11 mouse cellular contexts compared by ENCODE assay signal in the genomic region with DNA sequence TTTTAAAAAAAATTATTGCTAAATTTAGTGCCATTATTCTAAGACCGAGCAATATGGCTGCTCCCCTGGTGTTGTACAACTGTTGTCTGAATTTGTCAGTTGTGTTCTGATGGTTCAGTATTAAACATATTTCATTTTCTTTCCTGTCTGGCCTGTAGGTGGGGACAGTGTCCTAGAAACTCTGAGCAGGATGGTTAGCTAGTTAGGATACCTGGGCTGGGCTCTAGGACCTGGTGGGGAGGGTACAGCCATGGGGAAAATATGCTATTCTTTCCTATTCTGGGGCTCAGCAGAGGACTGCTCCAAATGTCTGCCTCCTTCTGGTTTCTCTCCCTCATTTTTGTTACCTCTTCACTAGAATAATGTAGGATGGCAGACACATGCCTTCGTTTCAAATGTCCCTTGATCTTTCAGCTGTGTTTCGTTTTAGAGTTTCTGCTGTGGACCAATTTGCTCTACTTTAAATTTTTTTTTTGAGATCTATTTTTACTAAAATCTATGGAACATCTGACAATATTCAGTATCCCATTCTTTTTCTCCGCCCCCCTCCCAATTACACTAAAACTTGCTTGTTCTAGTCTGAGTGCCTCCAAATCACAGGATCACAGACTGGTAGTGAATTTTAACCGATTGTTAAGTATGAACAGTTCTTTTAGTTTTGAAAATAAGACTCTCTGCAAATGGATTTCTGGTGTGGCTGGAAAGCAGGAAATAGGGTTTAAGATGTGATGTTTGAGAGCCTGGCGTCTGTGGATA.
A peak's percentile ranks its signal among the peaks of the same experiment; 100 is the strongest.
DNase-seq lines count a peak whose midpoint lies in the region; ATAC-seq and TF ChIP-seq lines count a peak whose summit lies in the region.
"Had no signal": no experiment of that assay in that cellular context is flagged by ENCODE, and none has a peak within 500 bp of the region (broad histone marks: within the 10 kb centered on the region; RNA-seq: fewer than 3 reads in every experiment).

No protein-coding gene starts in this region.

- H3K4me2 ChIP-seq in forebrain, embryonic 13.5 days, result no peak overlapping the region
- H3K4me2 ChIP-seq in forebrain, embryonic 11.5 days (ENCODE audit: low read depth, low read length, severe bottlenecking), result no peak overlapping the region
- H3K4me2 ChIP-seq in forebrain, embryonic 15.5 days (replicated peaks), result no peak overlapping the region
- H3K4me2 ChIP-seq: limb, embryonic 12.5 days had no signal

- no peak overlapping the region for H3K4me3 ChIP-seq in forebrain, embryonic 13.5 days
- no peak overlapping the region for H3K4me3 ChIP-seq in forebrain, embryonic 11.5 days (ENCODE audit: low read depth, low read length)
- no peak overlapping the region for H3K4me3 ChIP-seq in left cerebral cortex, adult 2 months
- H3K4me3 ChIP-seq in forebrain, embryonic 15.5 days, result no peak overlapping the region
- H3K4me3 ChIP-seq: limb, embryonic 12.5 days had no signal

- H3K36me3 ChIP-seq in forebrain, embryonic 13.5 days (ENCODE audit: poor library complexity, severe bottlenecking), result no peaks in the 10 kb centered on the region
- no peaks in the 10 kb centered on the region for H3K36me3 ChIP-seq in forebrain, embryonic 11.5 days (ENCODE audit: control insufficient read depth, insufficient read depth, low read length)
- H3K36me3 ChIP-seq in forebrain, embryonic 15.5 days, result no peaks in the 10 kb centered on the region
- H3K36me3 ChIP-seq: limb, embryonic 12.5 days had no signal

- peak; percentile 44 for TF ChIP-seq CTCF in left cerebral cortex, adult 2 months (IDR thresholded peaks at IDR 0.05)

- intact Hi-C loops in left cerebral cortex, adult 2 months (cut with DNase I), result no loop called here

- no peaks in the 10 kb centered on the region for H3K4me1 ChIP-seq in forebrain, embryonic 13.5 days
- no peaks in the 10 kb centered on the region for H3K4me1 ChIP-seq in forebrain, embryonic 11.5 days (replicated peaks; ENCODE audit: control insufficient read depth, insufficient read depth, low read length)
- H3K4me1 ChIP-seq in forebrain, embryonic 15.5 days, result no peaks in the 10 kb centered on the region
- H3K4me1 ChIP-seq: limb, embryonic 12.5 days had no signal

- 82% methylated on average over 6 of the region's 6 CpGs for WGBS in forebrain, embryonic 13.5 days
- 90% methylated on average over 6 of the region's 6 CpGs for WGBS in forebrain, embryonic 11.5 days
- WGBS in forebrain, embryonic 15.5 days, result 82% methylated on average over 6 of the region's 6 CpGs

- peak; percentile 59 for ATAC-seq in forebrain, embryonic 13.5 days
- ATAC-seq in forebrain, embryonic 11.5 days (replicated peaks; ENCODE audit: low FRiP score), result no peak
- ATAC-seq in forebrain, embryonic 15.5 days (replicated peaks), result peak; percentile 69
- ATAC-seq: activated CD4-positive, CD25-positive, alpha-beta regulatory T cell, adult 4 months had no signal

- H3K27me3 ChIP-seq in forebrain, embryonic 13.5 days, result no peaks in the 10 kb centered on the region
- H3K27me3 ChIP-seq in forebrain, embryonic 11.5 days (ENCODE audit: control insufficient read depth, insufficient read depth, low read length), result no peaks in the 10 kb centered on the region
- H3K27me3 ChIP-seq in forebrain, embryonic 15.5 days, result no peaks in the 10 kb centered on the region
- H3K27me3 ChIP-seq: limb, embryonic 12.5 days had no signal

- no peak overlapping the region for H3K9ac ChIP-seq in forebrain, embryonic 13.5 days
- no peak overlapping the region for H3K9ac ChIP-seq in forebrain, embryonic 11.5 days (ENCODE audit: low read length)
- H3K9ac ChIP-seq in forebrain, embryonic 15.5 days (replicated peaks), result no peak overlapping the region
- H3K9ac ChIP-seq: limb, embryonic 12.5 days had no signal

- no peak overlapping the region for H3K27ac ChIP-seq in forebrain, embryonic 13.5 days
- no peak overlapping the region for H3K27ac ChIP-seq in forebrain, embryonic 11.5 days (ENCODE audit: low read depth, low read length)
- no peak overlapping the region for H3K27ac ChIP-seq in left cerebral cortex, adult 2 months
- H3K27ac ChIP-seq in forebrain, embryonic 15.5 days (replicated peaks), result 0 out of 2 replicates have a peak overlapping the region, but pooled peaks have one; percentile 19
- H3K27ac ChIP-seq: limb, embryonic 12.5 days had no signal

- no peak for DNase-seq in forebrain, embryonic 11.5 days (ENCODE audit: low spot score)
- DNase-seq in left cerebral cortex, adult 2 months (ENCODE audit: extremely low spot score in 1 of 2, low spot score in 2 of 2), result no peak
- no peak for DNase-seq in left cerebral cortex, adult 8-10 months (ENCODE audit: low spot score in 2 of 2)
- DNase-seq in retina, postnatal 1 day, result peak; percentile 22
- no peak for DNase-seq in gastrocnemius, postnatal 10 days
- DNase-seq in natural killer cell, adult 2 months (ENCODE audit: low spot score in 2 of 2), result no peak
- DNase-seq: gastrocnemius, postnatal 36 days had no signal

- H3K9me3 ChIP-seq in forebrain, embryonic 13.5 days (replicated peaks), result no peaks in the 10 kb centered on the region
- H3K9me3 ChIP-seq in forebrain, embryonic 11.5 days (ENCODE audit: control insufficient read depth, low read length), result no peaks in the 10 kb centered on the region
- no peaks in the 10 kb centered on the region for H3K9me3 ChIP-seq in forebrain, embryonic 15.5 days
- H3K9me3 ChIP-seq: limb, embryonic 12.5 days had no signal
